Mouse (Mus musculus) midbrain, postnatal 0 days (tissue): ENCODE measurements around the gene Dnah3. TPM values are rescaled to one million over a fixed set of nuclear protein-coding genes. Genes with fewer than 3 reads are reported as not detected.

ENCODE experiments used
- ATAC-seq: fragments of 200-750 bp; cut with Nextera tagmentation; 2 replicates; pipeline ENCODE4 v1.8.0; 2017; ENCODE audit warnings: moderate number of reproducible peaks, mild to moderate bottlenecking, moderate TSS enrichment, moderate library complexity; ENCODE audit not compliant: low FRiP score
- DNase-seq: peaks from one replicate; pipeline ENCODE4 v3.0.0-alpha.2; 2015; ENCODE audit warnings: low spot score
- H3K27ac ChIP-seq: fragments of 300-500 bp; sonication (generic); 2 replicates; pipeline ENCODE4 v1.5.1; 2014; ENCODE audit warnings: low read depth, mild to moderate bottlenecking, low read length, mixed read lengths
- H3K27me3 ChIP-seq: fragments of 300-500 bp; sonication (generic); 2 replicates; pipeline ENCODE4 v1.6.1; 2014; ENCODE audit warnings: low read length, control low read depth, mixed read lengths; ENCODE audit not compliant: insufficient read depth
- H3K36me3 ChIP-seq: fragments of 300-500 bp; sonication (generic); 2 replicates; pipeline ENCODE4 v1.6.1; 2014; ENCODE audit warnings: low read length, control low read depth, mixed read lengths; ENCODE audit not compliant: insufficient read depth
- H3K4me1 ChIP-seq: fragments of 300-500 bp; sonication (generic); 2 replicates; pipeline ENCODE4 v1.6.1; 2014; ENCODE audit warnings: mild to moderate bottlenecking, control low read depth, antibody characterized with exemption, low read length, mixed read lengths; ENCODE audit not compliant: insufficient read depth
- H3K4me2 ChIP-seq: fragments of 300-500 bp; sonication (generic); 2 replicates; pipeline ENCODE4 v1.6.1; 2014; ENCODE audit warnings: low read depth, mild to moderate bottlenecking, low read length, mixed read lengths; ENCODE audit not compliant: poor library complexity, severe bottlenecking
- H3K4me3 ChIP-seq: fragments of 300-500 bp; sonication (generic); 2 replicates; pipeline ENCODE4 v1.5.1; 2014; ENCODE audit warnings: low read depth, mild to moderate bottlenecking, low read length, moderate library complexity
- H3K9ac ChIP-seq: fragments of 300-500 bp; sonication (generic); replicated peaks from 2 replicates; pipeline ENCODE4 v1.6.1; 2014; ENCODE audit warnings: mild to moderate bottlenecking, low read length, moderate library complexity, mixed read lengths; ENCODE audit not compliant: poor library complexity, severe bottlenecking
- H3K9me3 ChIP-seq: fragments of 300-500 bp; sonication (generic); 2 replicates; pipeline ENCODE4 v1.6.1; 2016; ENCODE audit warnings: low read length, control low read depth
- CTCF ChIP-seq: IDR thresholded peaks from 2 replicates; pipeline ENCODE4 v1.5.1; 2016; ENCODE audit warnings: antibody characterized with exemption, mild to moderate bottlenecking
- WGBS: fragments of 180-500 bp; shearing (Covaris S2); extraction: QIAGEN DNeasy Blood & Tissue Kit; methylation state at CpG from one replicate; pipeline ENCODE4 v1.1.7; 2014; 5-methylcytosine and 5-hydroxymethylcytosine counted together
- polyA plus RNA-seq: library from polyadenylated mRNA; unstranded; fragments of >200 nt; fragmentation: Nextera tagmentation; extraction: Ambion mirVana; gene quantifications from 2 replicates; pipeline ENCODE4 v1.2.1, GENCODE M21; 2015
- total RNA-seq: library from RNA; depleted of rRNA; stranded (reverse); fragments of >200 nt; gene quantifications from 2 replicates; pipeline ENCODE4 v1.2.3, GENCODE M21; 2014

The Dnah3 gene
- total and polyA plus RNA-seq, 2 experiments from 2014 or later: 0.15 to 2.8 TPM

DNA sequence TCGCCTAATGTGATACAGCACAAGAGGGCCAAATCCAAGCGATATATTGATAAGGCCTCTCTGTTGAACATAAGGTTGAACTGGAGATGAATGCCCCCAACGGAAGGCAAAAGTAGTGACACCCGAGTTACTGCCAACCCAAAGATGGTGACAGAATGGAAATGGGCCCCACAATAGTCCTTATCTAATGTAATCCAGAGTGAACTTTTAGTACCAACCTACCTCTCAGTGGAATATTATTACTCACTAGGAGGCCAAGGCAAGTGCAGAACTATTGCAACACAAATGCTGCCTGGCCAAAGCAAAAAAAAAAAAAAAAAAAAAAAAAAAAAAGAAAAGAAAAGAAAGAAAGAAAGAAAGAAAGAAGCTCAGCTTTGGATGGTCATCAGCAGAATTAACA is 202.3 kb downstream of the Dnah3 start:
- Histone ChIP-seq H3K4me3 (no peak overlapping the region), H3K9me3 (no peaks in the 10 kb centered on the region), H3K36me3 (no peaks in the 10 kb centered on the region), H3K27ac (no peak overlapping the region), H3K9ac (no peak overlapping the region), H3K27me3 (no peaks in the 10 kb centered on the region), H3K4me2 (no peak overlapping the region), H3K4me1 (no peaks in the 10 kb centered on the region)
- WGBS: 93% methylated on average over 4 of the region's 4 CpGs
- DNase-seq: no peak
- no peak for TF ChIP-seq CTCF
- no peak for ATAC-seq

DNA sequence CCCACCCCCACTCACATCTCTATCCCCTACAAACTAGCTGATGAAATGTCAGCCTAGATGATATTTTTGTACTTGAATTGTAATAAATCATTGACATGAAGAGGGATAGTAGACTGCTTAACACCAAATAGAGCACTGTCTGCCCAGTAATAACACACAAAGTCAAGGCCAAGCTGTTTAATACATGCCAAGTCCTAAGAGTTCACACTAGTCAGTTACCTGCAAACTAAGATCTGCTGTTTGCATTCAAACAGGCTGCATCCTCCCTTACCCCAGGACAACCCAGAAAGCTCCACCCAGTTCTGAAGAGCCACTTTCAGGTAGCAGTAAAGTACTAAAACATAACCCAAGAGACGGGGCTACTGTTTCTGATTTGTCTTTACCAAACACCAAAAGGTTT is 202.9 kb downstream of the Dnah3 start:
- Histone ChIP-seq H3K27me3 (no peaks in the 10 kb centered on the region), H3K9ac (no peak overlapping the region), H3K4me1 (no peaks in the 10 kb centered on the region), H3K36me3 (no peaks in the 10 kb centered on the region), H3K4me2 (no peak overlapping the region), H3K4me3 (no peak overlapping the region), H3K27ac (no peak overlapping the region), H3K9me3 (no peaks in the 10 kb centered on the region)
- 92% methylated on average over 1 of the region's 1 CpGs for WGBS
- DNase-seq: no peak
- no peak for TF ChIP-seq CTCF
- ATAC-seq: no peak

DNA sequence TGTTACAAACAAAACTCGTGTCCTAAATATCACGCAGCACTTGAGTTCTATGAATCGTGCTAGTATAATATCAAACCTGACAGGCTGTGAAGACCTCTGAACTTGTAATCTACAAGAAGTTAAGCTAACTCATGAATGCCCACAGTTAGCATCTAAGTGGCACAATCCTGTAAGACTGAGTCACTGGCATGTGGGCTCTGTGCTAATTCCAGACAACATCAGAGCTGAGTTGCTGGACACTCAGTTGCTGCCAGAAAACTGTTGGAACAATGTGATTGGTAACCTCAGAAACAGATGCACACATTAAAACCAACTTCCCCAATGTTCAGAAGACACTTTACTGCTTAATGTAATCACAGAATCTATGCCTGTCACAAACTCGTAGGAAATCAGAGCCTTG is 207.2 kb downstream of the Dnah3 start:
- DNase-seq: no peak
- no peak for TF ChIP-seq CTCF
- WGBS: 82% methylated on average over 4 of the region's 4 CpGs
- H3K36me3 ChIP-seq: no peaks in the 10 kb centered on the region
- H3K9me3 ChIP-seq: no peaks in the 10 kb centered on the region
- ATAC-seq: no peak
- no peak overlapping the region for H3K4me3 ChIP-seq
- H3K9ac ChIP-seq: no peak overlapping the region
- H3K4me1 ChIP-seq: no peaks in the 10 kb centered on the region
- H3K27me3 ChIP-seq: no peaks in the 10 kb centered on the region
- H3K4me2 ChIP-seq: no peak overlapping the region
- H3K27ac ChIP-seq: no peak overlapping the region

DNA sequence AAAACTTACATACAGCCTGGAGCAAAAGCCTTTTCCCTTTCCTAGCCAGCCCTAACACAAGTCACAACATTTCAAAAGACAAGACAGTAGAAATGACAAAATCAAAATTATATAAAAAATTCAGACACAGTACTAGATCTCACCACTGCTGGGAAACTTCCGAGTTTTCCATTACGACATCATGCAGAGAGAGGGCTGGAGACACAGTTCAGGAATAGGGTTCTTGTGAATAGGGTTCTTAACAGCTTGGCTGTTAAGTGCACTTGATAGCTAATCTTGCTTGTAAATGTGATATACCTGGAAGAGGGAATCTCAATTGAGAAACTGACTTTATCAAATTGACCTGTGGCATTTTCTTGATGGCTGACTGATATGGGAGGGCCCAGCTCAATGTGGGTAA is 213.9 kb downstream of the Dnah3 start:
- ATAC-seq (no peak), DNase-seq (no peak)
- Histone ChIP-seq H3K9ac (no peak overlapping the region), H3K36me3 (no peaks in the 10 kb centered on the region), H3K4me2 (no peak overlapping the region), H3K4me1 (no peaks in the 10 kb centered on the region), H3K9me3 (no peaks in the 10 kb centered on the region), H3K27ac (no peak overlapping the region), H3K4me3 (no peak overlapping the region), H3K27me3 (no peaks in the 10 kb centered on the region)
- 93% methylated on average over 2 of the region's 2 CpGs for WGBS
- TF ChIP-seq CTCF: no peak

DNA sequence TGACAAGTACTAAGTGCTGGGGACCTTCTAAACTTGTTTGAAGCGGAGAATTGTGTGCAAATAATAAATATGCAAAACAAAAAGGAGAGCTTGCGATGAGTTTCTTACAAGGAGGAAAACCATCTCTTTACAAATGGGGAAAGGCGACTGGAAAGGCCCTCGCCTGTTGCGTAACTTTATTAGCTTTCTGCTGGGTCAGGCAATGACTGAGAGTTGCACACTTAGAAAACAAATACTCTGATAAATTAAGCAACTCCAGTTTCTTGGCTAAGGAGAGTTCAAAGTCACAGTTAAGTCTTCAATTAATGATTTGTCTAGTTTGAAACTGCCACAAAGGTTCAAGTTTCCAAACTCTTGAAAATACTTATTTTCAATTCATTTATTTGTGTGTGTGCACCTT is 214.7 kb downstream of the Dnah3 start:
- no peaks in the 10 kb centered on the region for H3K9me3 ChIP-seq
- H3K4me2 ChIP-seq: no peak overlapping the region
- no peak for TF ChIP-seq CTCF
- H3K27me3 ChIP-seq: no peaks in the 10 kb centered on the region
- no peak overlapping the region for H3K27ac ChIP-seq
- DNase-seq: no peak
- WGBS: 90% methylated on average over 5 of the region's 5 CpGs
- H3K4me1 ChIP-seq: no peaks in the 10 kb centered on the region
- no peak overlapping the region for H3K4me3 ChIP-seq
- no peak for ATAC-seq
- H3K9ac ChIP-seq: no peak overlapping the region
- no peaks in the 10 kb centered on the region for H3K36me3 ChIP-seq

DNA sequence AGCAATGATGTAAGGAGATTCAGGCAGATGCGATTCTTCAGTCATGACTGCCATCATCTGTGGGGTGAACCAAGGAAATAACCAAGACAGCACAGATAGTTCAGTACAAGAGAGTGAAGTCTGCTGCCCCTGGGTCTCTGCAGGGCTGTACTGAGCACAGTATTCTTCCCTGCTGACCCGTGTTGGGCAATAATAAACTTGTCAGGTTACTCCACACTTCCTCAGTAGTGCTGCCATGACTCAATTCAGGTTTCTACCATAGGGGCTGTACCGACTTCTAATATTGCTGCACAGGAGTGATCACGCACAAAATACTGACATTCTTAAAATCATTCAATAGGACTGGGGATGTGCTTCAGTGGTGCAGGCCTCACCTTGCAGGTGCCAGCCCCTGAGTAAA is 215.9 kb downstream of the Dnah3 start:
- Histone ChIP-seq H3K36me3 (no peaks in the 10 kb centered on the region), H3K4me3 (no peak overlapping the region), H3K9ac (no peak overlapping the region), H3K27ac (no peak overlapping the region), H3K27me3 (no peaks in the 10 kb centered on the region), H3K4me1 (no peaks in the 10 kb centered on the region), H3K4me2 (no peak overlapping the region), H3K9me3 (no peaks in the 10 kb centered on the region)
- no peak for TF ChIP-seq CTCF
- no peak for ATAC-seq
- DNase-seq: no peak
- WGBS: 96% methylated on average over 4 of the region's 4 CpGs
